Mouse (Mus musculus) small intestine, adult 2 months (tissue): Measurements from ENCODE around the gene Btaf1.

Experiments used
- CTCF ChIP-seq: fragments of 200-500 bp; IDR thresholded peaks from 2 replicates; pipeline ENCODE4 v1.5.1; 2012; ENCODE audit warnings: low read depth, mild to moderate bottlenecking, control low read depth, inconsistent platforms, low read length, moderate library complexity, mixed read lengths; ENCODE audit not compliant: insufficient replicate concordance, insufficient read length; ENCODE audit errors: extremely low read depth
- POLR2A ChIP-seq: fragments of 200-500 bp; IDR thresholded peaks from 2 replicates; pipeline ENCODE4 v1.6.1; 2012; ENCODE audit warnings: low read depth, mild to moderate bottlenecking, control low read depth, inconsistent platforms, low read length, moderate library complexity

DNA sequence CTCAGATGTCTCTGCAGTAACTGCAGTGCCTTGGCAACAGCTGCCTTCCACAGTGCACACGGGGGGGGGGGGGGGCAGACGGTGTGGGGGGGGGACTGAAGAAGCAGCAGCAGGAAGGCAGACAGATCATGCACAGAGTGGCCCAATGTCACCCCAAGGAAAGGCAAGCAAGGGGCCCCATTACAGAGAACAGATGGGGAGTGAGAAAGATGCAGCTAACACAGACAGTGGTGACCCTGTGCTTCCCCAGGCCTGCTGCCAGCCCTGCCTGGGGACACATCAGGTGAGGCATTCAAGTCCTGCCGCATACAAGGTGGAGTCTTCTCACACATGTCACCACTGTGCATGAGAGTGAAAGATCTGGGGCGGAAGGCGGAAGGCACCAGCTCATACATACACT lies 94.7 kb downstream of the Btaf1 start:
- no peak for TF ChIP-seq CTCF
- no peak for TF ChIP-seq POLR2A
